Mouse (Mus musculus) lung, postnatal 0 days (tissue): ENCODE measurements at regions not wholly inside any gene's neighbourhood (a gene's known extent, or its start where the extent isn't known, plus 50 kb on each side); places are given as distances from the start of the nearest gene placed in this dataset.

Experiments
- CTCF ChIP-seq: IDR thresholded peaks from 2 replicates; pipeline ENCODE4 v1.5.1; 2016; ENCODE audit warnings: antibody characterized with exemption, mild to moderate bottlenecking
- EP300 ChIP-seq: IDR thresholded peaks from 2 replicates; pipeline ENCODE4 v1.6.1; 2016; ENCODE audit warnings: antibody characterized with exemption, mild to moderate bottlenecking, control low read depth

- no peak for TF ChIP-seq EP300
- no peak for TF ChIP-seq CTCF
Measured at GRCm38 (mm10) chr6:81625016-81625415, 298.5 kb upstream of the Gcfc2 start.
